Mouse (Mus musculus): Measurements from ENCODE around the gene Prune1. TPM values are rescaled to one million over a fixed set of nuclear protein-coding genes. Genes with fewer than 3 reads are reported as not detected.

Gene Prune1
- polyA plus RNA-seq (2016; fragmentation: Nextera tagmentation; extraction: Ambion mirVana): 37.0 and 37.9 TPM in 2 replicates

DNA sequence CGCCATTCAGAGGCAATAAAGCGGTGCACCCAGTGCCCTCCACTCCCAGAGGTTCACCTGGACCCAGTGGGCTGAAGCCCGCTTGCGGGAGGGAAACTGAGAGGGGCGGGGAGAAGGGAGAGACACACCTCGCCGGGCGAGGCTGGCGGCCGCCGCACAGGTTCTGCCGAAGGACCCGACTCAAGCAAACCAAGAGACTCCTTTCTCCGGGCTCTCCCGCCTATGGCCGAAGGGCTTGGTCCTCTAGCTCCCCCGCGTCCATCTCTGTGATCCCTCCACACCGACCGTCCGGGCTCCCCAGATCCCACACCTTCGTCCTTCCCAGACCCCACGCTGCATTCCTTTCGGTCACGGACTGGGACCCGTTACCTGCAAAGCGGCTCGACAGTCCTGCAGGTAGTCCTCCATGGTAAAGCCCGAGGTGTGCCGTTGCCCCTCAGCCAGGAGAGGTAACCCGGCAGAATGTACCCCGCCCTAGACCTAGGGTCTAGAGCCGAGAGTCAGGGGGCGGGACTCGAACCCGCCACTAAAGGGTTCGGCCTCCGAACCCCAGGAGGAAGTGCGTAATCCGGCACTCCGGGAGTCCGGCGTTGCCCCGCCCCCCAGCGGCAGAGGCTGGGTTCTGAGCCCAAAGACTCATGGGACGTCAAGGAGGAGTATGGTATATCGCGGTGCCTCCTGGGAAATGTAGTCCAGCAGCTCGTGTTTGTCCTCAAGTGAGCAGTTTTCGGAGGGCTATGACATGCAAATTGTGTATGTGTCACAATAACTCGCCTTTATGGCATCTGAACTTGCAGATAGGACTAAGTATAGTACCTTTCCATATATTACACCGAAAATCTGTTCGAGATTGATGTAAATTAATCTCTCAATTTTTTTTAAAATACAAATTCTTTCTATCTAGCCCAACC is at the start of gene Prune1, which contains the start of gene Mindy1:
TSS of gene Prune1 (minus strand) at position 861 of the 911 bp plus-strand sequence.
TSS of gene Mindy1 (plus strand) at position 130 of the 911 bp plus-strand sequence.
- Histone ChIP-seq H3K36me3 (no peaks in the 10 kb centered on the region), H3K27me3 (no peaks in the 10 kb centered on the region), H3K4me1 (peaks cover 27% of the 10 kb centered on the region), H3K9me3 (replicated peaks) (no peaks in the 10 kb centered on the region), H3K4me3 (peak within 1 kb of the TSS; percentile 69), H3K27ac (peak within 1 kb of the TSS; percentile 98), H3K9ac (peak within 1 kb of the TSS; percentile 84), H3K4me2 (replicated peaks) (peak within 1 kb of the TSS; percentile 68)
- WGBS: 1% methylated on average over 52 of the region's 53 CpGs
- ATAC-seq (ENCODE audit: low FRiP score): peak; percentile 90

DNA sequence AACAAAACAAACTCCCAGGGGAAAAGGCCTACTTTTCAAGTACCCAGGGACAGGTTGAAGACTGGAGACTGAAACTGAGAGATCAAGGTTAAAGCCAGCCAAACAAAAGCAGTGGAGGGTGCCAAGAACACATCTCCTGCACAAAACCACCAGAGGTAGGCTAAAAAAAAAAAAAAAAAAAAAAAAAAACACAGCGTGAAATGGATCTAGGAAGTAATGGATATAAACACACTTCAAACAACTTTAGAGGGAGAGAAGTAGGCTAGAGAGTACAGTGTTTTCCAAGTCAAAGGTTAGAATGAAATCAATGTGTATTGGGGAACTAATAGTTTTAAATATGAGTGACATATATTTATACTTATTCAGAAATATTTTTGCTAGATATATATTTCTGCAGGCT is 49.7 kb upstream of the Prune1 start:
- Histone ChIP-seq H3K27me3 (no peaks in the 10 kb centered on the region), H3K4me1 (no peaks in the 10 kb centered on the region), H3K4me3 (no peak overlapping the region), H3K27ac (no peak overlapping the region), H3K36me3 (peaks cover 79% of the 10 kb centered on the region), H3K9ac (no peak overlapping the region), H3K9me3 (replicated peaks) (no peaks in the 10 kb centered on the region), H3K4me2 (replicated peaks) (no peak overlapping the region)
- no peak for ATAC-seq (ENCODE audit: low FRiP score)
- 75% methylated on average over 1 of the region's 1 CpGs for WGBS

DNA sequence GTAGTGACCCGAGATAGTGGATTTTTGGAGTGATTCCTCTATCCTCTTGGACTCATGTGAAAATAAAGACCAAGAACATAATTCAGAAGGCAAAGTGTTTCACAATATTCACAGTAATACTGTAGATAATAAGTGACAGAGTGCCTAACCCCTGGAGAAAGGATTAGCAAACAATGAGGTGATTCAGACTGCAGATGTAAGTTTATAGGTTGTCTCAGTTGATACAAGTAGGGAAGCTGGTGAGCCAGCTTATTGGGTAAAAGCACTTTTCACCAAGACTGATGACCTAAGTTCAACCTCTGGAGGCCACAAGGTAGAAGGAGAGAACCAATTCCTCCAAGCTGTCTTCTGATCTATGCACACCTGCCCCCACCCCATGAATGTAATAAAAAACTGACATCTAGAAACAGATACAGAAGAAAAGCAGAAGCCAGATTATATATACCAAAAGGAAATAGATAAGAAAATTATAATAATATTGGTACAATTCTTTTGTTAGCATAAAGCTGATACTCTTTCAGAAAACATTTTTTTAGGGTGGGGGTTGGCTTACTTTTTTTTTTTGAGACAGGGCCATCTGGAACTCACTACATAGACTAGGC is 47.0 kb upstream of the Prune1 start:
- Histone ChIP-seq H3K9me3 (replicated peaks) (no peaks in the 10 kb centered on the region), H3K4me1 (no peaks in the 10 kb centered on the region), H3K36me3 (peaks cover 83% of the 10 kb centered on the region), H3K27ac (no peak overlapping the region), H3K4me3 (no peak overlapping the region), H3K9ac (no peak overlapping the region), H3K4me2 (replicated peaks) (no peak overlapping the region), H3K27me3 (no peaks in the 10 kb centered on the region)
- no peak for ATAC-seq (ENCODE audit: low FRiP score)
- WGBS: 98% methylated on average over 1 of the region's 1 CpGs

DNA sequence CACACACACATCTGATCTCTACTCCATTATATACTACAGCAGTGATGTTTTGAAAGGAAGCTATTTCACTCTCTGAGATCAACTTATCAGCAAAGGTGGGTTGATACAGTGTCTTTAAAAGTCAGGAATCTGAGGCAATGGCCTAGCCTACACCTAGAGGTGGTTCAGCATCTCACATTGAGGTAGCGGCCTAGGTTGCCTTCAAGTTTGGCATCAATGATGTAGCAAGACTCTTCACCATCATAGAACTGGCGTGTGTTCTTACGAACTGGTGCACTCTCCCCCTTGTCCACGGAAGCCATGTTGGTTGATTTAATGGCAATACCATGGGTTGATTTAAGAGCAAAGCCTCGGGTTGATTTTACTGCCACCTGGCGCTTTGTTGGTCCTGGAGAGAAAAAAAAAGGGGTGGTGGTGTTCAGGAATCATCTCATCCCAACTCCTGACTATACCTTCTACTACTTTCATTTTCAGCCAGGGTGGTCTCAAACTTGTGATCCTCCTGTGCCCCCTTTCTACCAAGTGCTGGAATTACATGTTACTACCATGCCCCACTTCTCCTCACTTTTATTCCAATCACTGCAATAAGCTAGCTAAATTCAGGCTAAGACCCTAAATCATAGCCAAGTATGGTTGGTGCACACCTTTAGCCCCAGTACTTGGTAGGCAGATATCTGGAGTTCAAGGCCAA is 42.7 kb upstream of the Prune1 start:
- 0 out of 2 replicates have a peak, but pooled peaks cover 4% of the 10 kb centered on the region for H3K4me1 ChIP-seq

GRCm38 (mm10) chr3:95323429-95323828 is 41.6 kb upstream of the Prune1 start:
- Histone ChIP-seq H3K9ac (no peak overlapping the region), H3K27me3 (no peaks in the 10 kb centered on the region), H3K4me1 (peaks cover 11% of the 10 kb centered on the region; the same call in 1 of the 2 replicates), H3K9me3 (replicated peaks) (no peaks in the 10 kb centered on the region), H3K4me3 (no peak overlapping the region), H3K36me3 (peaks cover 84% of the 10 kb centered on the region), H3K27ac (no peak overlapping the region), H3K4me2 (replicated peaks) (no peak overlapping the region)
- no peak for ATAC-seq (ENCODE audit: low FRiP score)
- WGBS: 95% methylated on average over 3 of the region's 3 CpGs

More for the DNA sequence above, 42.7 kb upstream of the Prune1 start:
- WGBS: 97% methylated on average over 6 of the region's 6 CpGs
- no peak overlapping the region for H3K27ac ChIP-seq
- no peak for ATAC-seq (ENCODE audit: low FRiP score)
- H3K36me3 ChIP-seq: peaks cover 90% of the 10 kb centered on the region
- H3K27me3 ChIP-seq: no peaks in the 10 kb centered on the region
- H3K9me3 ChIP-seq (replicated peaks): no peaks in the 10 kb centered on the region
- no peak overlapping the region for H3K4me2 ChIP-seq (replicated peaks)
- H3K4me3 ChIP-seq: no peak overlapping the region
- H3K9ac ChIP-seq: no peak overlapping the region

- Histone ChIP-seq H3K27ac (no peak overlapping the region), H3K4me1 (peaks cover 32% of the 10 kb centered on the region)
Observed at GRCm38 (mm10) chr3:95319701-95320625, 38.1 kb upstream of the Prune1 start.

DNA sequence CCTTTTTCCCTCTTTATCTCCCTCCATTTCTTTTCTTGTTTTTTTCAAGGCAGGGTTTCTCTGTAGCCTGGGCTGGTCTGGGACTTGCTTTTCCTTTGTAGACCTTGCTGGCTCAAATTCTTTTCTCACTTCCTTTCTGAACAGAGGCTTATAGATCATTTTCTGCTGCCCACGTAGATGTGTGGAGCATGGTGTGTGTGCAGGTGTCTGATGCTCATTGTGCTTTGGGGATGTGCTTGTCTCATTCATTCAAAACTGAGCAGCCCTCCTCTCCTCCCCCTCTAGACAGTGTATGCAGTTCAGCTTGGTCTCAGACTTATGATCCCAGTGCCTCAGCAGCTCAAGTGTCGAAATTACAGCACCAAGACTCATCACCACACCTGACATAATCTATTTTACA is 37.2 kb upstream of the Prune1 start:
- no peak for ATAC-seq (ENCODE audit: low FRiP score)
- H3K4me3 ChIP-seq: no peak overlapping the region
- H3K9ac ChIP-seq: no peak overlapping the region
- no peak overlapping the region for H3K27ac ChIP-seq
- no peaks in the 10 kb centered on the region for H3K9me3 ChIP-seq (replicated peaks)
- no peak overlapping the region for H3K4me2 ChIP-seq (replicated peaks)
- H3K4me1 ChIP-seq: peaks cover 32% of the 10 kb centered on the region
- peaks cover 43% of the 10 kb centered on the region for H3K36me3 ChIP-seq
- H3K27me3 ChIP-seq: no peaks in the 10 kb centered on the region
- 80% methylated on average over 2 of the region's 2 CpGs for WGBS

More at GRCm38 (mm10) chr3:95319701-95320625, 38.1 kb upstream of the Prune1 start:
- peaks cover 52% of the 10 kb centered on the region for H3K36me3 ChIP-seq
- no peaks in the 10 kb centered on the region for H3K27me3 ChIP-seq
- no peak overlapping the region for H3K4me2 ChIP-seq (replicated peaks)
- no peak for ATAC-seq (ENCODE audit: low FRiP score)
- WGBS: 59% methylated on average over 12 of the region's 12 CpGs
- H3K9ac ChIP-seq: no peak overlapping the region
- H3K4me3 ChIP-seq: no peak overlapping the region
- no peaks in the 10 kb centered on the region for H3K9me3 ChIP-seq (replicated peaks)

DNA sequence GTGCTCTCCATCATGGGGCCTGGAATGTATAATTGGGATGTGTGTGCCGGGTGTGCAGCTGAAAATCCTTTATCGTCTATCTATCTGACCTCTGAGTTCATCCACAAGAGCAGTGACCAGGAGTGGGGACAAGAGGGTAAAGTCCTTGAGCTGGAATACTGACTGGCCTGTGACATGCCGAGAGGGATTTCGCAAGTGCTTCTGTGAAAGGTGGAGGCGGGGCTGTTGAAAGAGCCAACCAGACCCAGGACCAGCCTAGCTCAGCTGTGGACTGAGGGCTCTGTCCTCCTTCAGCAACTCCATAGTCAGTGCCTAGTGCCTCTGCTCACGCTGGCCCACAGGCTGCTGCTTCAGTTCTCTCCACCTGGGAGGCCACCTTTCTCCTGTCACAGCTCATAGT is 36.7 kb upstream of the Prune1 start:
- 52% methylated on average over 6 of the region's 6 CpGs for WGBS
- no peak overlapping the region for H3K4me3 ChIP-seq
- no peak overlapping the region for H3K27ac ChIP-seq
- H3K4me1 ChIP-seq: peaks cover 35% of the 10 kb centered on the region
- no peaks in the 10 kb centered on the region for H3K9me3 ChIP-seq (replicated peaks)
- ATAC-seq (ENCODE audit: low FRiP score): no peak
- peaks cover 38% of the 10 kb centered on the region for H3K36me3 ChIP-seq
- H3K9ac ChIP-seq: 0 out of 2 replicates have a peak overlapping the region, but pooled peaks have one; percentile 33
- no peak overlapping the region for H3K4me2 ChIP-seq (replicated peaks)
- H3K27me3 ChIP-seq: no peaks in the 10 kb centered on the region

DNA sequence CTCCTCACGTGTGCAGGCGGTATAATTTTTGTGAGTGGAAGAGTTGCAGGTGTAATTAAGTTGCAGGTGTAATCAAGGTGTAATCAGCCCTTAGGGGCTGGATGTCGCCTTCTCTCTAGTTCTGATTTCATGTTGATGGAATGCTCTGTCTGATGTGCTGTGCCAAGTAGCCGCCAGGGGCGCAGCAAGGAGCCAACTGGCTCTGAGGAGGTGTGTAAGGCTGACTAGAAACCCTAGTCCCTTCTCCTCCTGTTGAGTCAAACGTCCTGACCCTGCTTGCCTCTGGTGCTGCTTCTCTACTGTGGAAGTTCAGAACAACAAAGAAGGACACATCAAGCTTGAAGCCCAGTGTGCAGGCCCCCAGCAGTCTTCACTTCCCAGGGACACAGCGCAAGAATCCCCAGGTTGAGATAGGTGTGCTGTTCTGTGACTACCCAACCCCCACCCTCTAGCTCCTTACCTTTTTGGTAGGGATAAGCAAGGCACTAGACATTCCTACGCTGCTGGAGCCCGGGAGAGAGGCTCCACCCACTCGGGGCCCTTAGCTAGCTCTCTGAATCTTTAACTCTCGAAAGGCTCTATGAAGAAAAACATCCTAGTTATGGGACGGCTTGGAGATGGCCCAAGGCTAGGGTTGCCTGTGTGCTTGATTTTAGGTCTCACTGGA is 35.7 kb upstream of the Prune1 start:
- no peak overlapping the region for H3K4me3 ChIP-seq
- H3K9ac ChIP-seq: peak overlapping the region; percentile 41; the same call in 1 of the 2 replicates
- H3K27me3 ChIP-seq: no peaks in the 10 kb centered on the region
- H3K36me3 ChIP-seq: peaks cover 28% of the 10 kb centered on the region
- no peak for ATAC-seq (ENCODE audit: low FRiP score)
- 20% methylated on average over 12 of the region's 12 CpGs for WGBS
- 0 out of 2 replicates have a peak overlapping the region, but pooled peaks have one; percentile 0 for H3K4me2 ChIP-seq (replicated peaks)
- no peak overlapping the region for H3K27ac ChIP-seq
- H3K9me3 ChIP-seq (replicated peaks): no peaks in the 10 kb centered on the region
- H3K4me1 ChIP-seq: peaks cover 36% of the 10 kb centered on the region

DNA sequence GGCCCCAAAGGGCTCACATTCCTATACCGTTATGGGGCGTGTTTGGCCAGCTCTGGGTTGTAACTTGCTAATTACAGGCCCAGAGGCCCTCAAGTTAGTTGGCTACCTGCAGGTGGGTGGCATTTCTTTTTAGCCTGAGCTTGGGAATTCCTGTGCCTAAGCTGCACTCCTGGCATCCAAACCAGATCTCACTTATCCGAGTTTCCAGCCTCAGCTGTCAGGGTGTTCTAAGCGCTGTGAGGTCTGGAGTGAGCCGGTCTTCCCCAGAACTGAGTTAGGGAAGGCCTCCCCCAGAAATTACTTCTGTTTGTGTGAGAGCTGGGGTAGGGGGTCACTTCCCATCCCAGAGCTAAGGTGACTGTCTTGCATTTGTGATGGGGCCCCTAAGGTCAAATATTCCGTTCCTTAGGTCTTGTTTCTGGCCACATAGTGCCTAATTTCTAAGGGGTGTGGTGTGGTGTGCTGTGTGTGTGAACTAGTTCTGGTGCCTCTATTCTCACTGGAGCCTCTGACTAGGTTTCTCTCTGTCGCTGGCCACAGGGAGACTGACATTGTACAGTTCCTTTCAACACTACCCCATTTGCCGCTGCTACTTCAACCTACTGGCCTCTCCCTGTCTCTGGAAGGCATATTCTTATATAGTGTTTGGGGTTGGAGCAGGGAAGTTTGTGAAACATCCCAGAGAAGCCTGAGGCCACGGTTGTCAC is 34.1 kb upstream of the Prune1 start:
- no peak for ATAC-seq (ENCODE audit: low FRiP score)

More for the DNA sequence above, 34.1 kb upstream of the Prune1 start:
- 17% methylated on average over 9 of the region's 9 CpGs for WGBS
- H3K4me1 ChIP-seq: peaks cover 36% of the 10 kb centered on the region
- peak overlapping the region; percentile 94 for H3K27ac ChIP-seq
- peak overlapping the region; percentile 95 for H3K9ac ChIP-seq
- H3K9me3 ChIP-seq (replicated peaks): no peaks in the 10 kb centered on the region
- H3K36me3 ChIP-seq: peaks cover 12% of the 10 kb centered on the region
- H3K27me3 ChIP-seq: no peaks in the 10 kb centered on the region
- peak overlapping the region; percentile 79 for H3K4me2 ChIP-seq (replicated peaks)
- peak overlapping the region; percentile 92 for H3K4me3 ChIP-seq

Data from hindbrain, embryonic 12.5 days (tissue).